Mouse (Mus musculus): Measurements from ENCODE around the gene AI854703.

DNA sequence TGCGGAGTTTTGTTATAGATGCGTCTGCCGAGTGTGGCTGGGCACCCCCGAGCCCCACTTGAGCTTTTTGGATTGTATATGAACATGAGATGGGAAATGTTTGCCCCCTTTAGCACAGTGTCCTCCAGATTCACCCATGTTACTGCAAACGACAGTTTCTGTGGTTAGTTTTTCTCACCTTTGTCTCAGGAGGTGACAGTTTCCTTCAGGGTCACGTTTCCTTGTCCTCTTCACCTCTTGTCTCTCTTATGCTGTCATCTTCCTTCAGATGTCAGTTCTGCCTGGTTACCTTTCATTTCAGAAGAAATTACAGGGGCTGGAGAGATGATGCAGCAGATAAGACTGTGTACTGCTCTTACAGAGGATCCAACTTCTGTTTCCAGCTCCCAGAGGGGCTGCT lies 53.1 kb downstream of the AI854703 start:
- TF ChIP-seq CTCF (IDR thresholded peaks at IDR 0.05; ENCODE audit: borderline replicate concordance, control insufficient read depth, extremely low read depth, insufficient read depth, low read length, poor library complexity) (no peak), POLR2A (IDR thresholded peaks at IDR 0.05; ENCODE audit: control insufficient read depth, extremely low read depth, insufficient read depth, low read length, poor library complexity) (no peak)

All from thymus, adult 2 months (tissue).